Mouse (Mus musculus) bone marrow macrophage, adult 2 months (primary cell): Measurements from ENCODE around the gene Zxdc. TPM values are rescaled to one million over a fixed set of nuclear protein-coding genes. Genes with fewer than 3 reads are reported as not detected.

Source experiments
- H3K27ac ChIP-seq: 2 replicates; pipeline ENCODE4 v1.5.1; 2012; ENCODE audit warnings: low read depth, low read length; ENCODE audit not compliant: insufficient read depth
- H3K4me1 ChIP-seq: 2 replicates; pipeline ENCODE4 v1.6.1; 2012; ENCODE audit warnings: low read length; ENCODE audit not compliant: control insufficient read depth, insufficient read depth
- H3K4me3 ChIP-seq: 2 replicates; pipeline ENCODE4 v1.5.1; 2012; ENCODE audit warnings: mild to moderate bottlenecking, low read length, moderate library complexity; ENCODE audit not compliant: insufficient read depth
- CTCF ChIP-seq: IDR thresholded peaks from 2 replicates; pipeline ENCODE4 v1.5.1; 2012; ENCODE audit warnings: low read depth, mild to moderate bottlenecking, low read length, moderate library complexity
- POLR2A ChIP-seq: IDR thresholded peaks from 2 replicates; pipeline ENCODE4 v1.6.1; 2012; ENCODE audit warnings: mild to moderate bottlenecking, low read depth, low read length, borderline replicate concordance
- polyA plus RNA-seq: library from polyadenylated mRNA; stranded (reverse); fragments of >200 nt; gene quantifications from 2 replicates; pipeline ENCODE4 v1.2.4, GENCODE M21; 2012; ENCODE audit not compliant: missing spikeins, insufficient read depth, insufficient read length

The Zxdc gene
- polyA plus RNA-seq, 1 experiment, result 12.2 TPM

GRCm38 (mm10) chr6:90437041-90437440 is 67.7 kb downstream of the Zxdc start:
- no peaks in the 10 kb centered on the region for H3K4me1 ChIP-seq
- H3K4me3 ChIP-seq, result no peak overlapping the region
- no peak for TF ChIP-seq CTCF
- no peak for TF ChIP-seq POLR2A
- no peak overlapping the region for H3K27ac ChIP-seq

- Histone ChIP-seq H3K4me1 (no peaks in the 10 kb centered on the region), H3K27ac (no peak overlapping the region), H3K4me3 (no peak overlapping the region)
- TF ChIP-seq POLR2A, result no peak
- no peak for TF ChIP-seq CTCF
Observed at GRCm38 (mm10) chr6:90446883-90447282, 77.6 kb downstream of the Zxdc start.

- no peak overlapping the region for H3K4me3 ChIP-seq
- no peaks in the 10 kb centered on the region for H3K4me1 ChIP-seq
- H3K27ac ChIP-seq, result no peak overlapping the region
- TF ChIP-seq POLR2A, result no peak
- TF ChIP-seq CTCF, result peak; percentile 61
Observed at GRCm38 (mm10) chr6:90450179-90450578, 80.9 kb downstream of the Zxdc start.

- H3K27ac ChIP-seq, result no peak overlapping the region
- H3K4me3 ChIP-seq, result no peak overlapping the region
- no peaks in the 10 kb centered on the region for H3K4me1 ChIP-seq
- no peak for TF ChIP-seq POLR2A
- TF ChIP-seq CTCF, result no peak
Observed at GRCm38 (mm10) chr6:90450697-90451096, 81.4 kb downstream of the Zxdc start.

- TF ChIP-seq CTCF, result no peak
- TF ChIP-seq POLR2A, result no peak
- H3K27ac ChIP-seq, result no peak overlapping the region
- no peaks in the 10 kb centered on the region for H3K4me1 ChIP-seq
- no peak overlapping the region for H3K4me3 ChIP-seq
Observed at GRCm38 (mm10) chr6:90451512-90451911, 82.2 kb downstream of the Zxdc start.

GRCm38 (mm10) chr6:90452603-90453002 is 83.3 kb downstream of the Zxdc start:
- H3K4me1 ChIP-seq, result no peaks in the 10 kb centered on the region
- no peak overlapping the region for H3K4me3 ChIP-seq
- TF ChIP-seq POLR2A (no peak), CTCF (no peak)
- H3K27ac ChIP-seq, result no peak overlapping the region

Other genes with a start within 250 kb of the Zxdc start
- not detected in 2 replicates for gene Vmn1r51, start 246.9 kb upstream of the Zxdc start, polyA plus RNA-seq
- not detected in 2 replicates for gene Vmn1r52, start 194.7 kb upstream of the Zxdc start, polyA plus RNA-seq
- not detected in 2 replicates for gene V1ra8, start 166.7 kb upstream of the Zxdc start, polyA plus RNA-seq
- not detected in 2 replicates for gene Vmn1r53, start 145.1 kb upstream of the Zxdc start, polyA plus RNA-seq
- gene Vmn1r54, start 123.2 kb upstream of the Zxdc start, polyA plus RNA-seq, result not detected in 2 replicates
- gene BC048671, start 68.3 kb upstream of the Zxdc start, polyA plus RNA-seq, result not detected in 2 replicates
- not detected in 2 replicates for gene Chst13, start 44.3 kb upstream of the Zxdc start, polyA plus RNA-seq
- not detected in 2 replicates for gene Uroc1, start 36.2 kb upstream of the Zxdc start, polyA plus RNA-seq
- gene Cfap100, start 59.3 kb downstream of the Zxdc start, polyA plus RNA-seq, result not detected in 2 replicates
- not detected in 2 replicates for gene Klf15, start 93.1 kb downstream of the Zxdc start, polyA plus RNA-seq
- gene Aldh1l1, start 116.9 kb downstream of the Zxdc start, polyA plus RNA-seq, result 7.8 and 10.5 TPM in 2 replicates
- gene Slc41a3, start 235.2 kb downstream of the Zxdc start, polyA plus RNA-seq, result 13.4 and 14.7 TPM in 2 replicates